ENCODE assay signal across 7 mouse cellular contexts in genomic region chr4:48472052-48472791, GRCm38 (mm10). TPM values are rescaled to one million over a fixed set of nuclear protein-coding genes. Genes with fewer than 3 reads are reported as not detected.
A peak's percentile ranks its signal among the peaks of the same experiment; 100 is the strongest.
DNase-seq lines count a peak whose midpoint lies in the region; ATAC-seq and TF ChIP-seq lines count a peak whose summit lies in the region.

No protein-coding gene starts in this region.

- H3K4me2 ChIP-seq in embryonic facial prominence, embryonic 13.5 days, result peak overlapping the region; percentile 72
- H3K4me2 ChIP-seq in intestine, embryonic 16.5 days (ENCODE audit: low read depth, low read length), result peak overlapping the region; percentile 66
- peak overlapping the region; percentile 91 for H3K4me2 ChIP-seq in midbrain, embryonic 11.5 days

- peak overlapping the region; percentile 85 for H3K4me3 ChIP-seq in spleen, adult 2 months (ENCODE audit: extremely low read depth, insufficient read depth, insufficient read length)
- H3K4me3 ChIP-seq in embryonic facial prominence, embryonic 13.5 days, result peak overlapping the region; percentile 99
- peak overlapping the region; percentile 97 for H3K4me3 ChIP-seq in intestine, embryonic 16.5 days (ENCODE audit: low read length)
- peak overlapping the region; percentile 79 for H3K4me3 ChIP-seq in midbrain, embryonic 11.5 days (ENCODE audit: low read depth, low read length)

- no peak for DNase-seq in spleen, adult 2 months (ENCODE audit: low read depth in 1 of 2, low spot score in 2 of 2)
- DNase-seq in spleen, postnatal 4 days (ENCODE audit: low spot score in 2 of 2), result no peak
- DNase-seq in midbrain, embryonic 11.5 days (ENCODE audit: low spot score, missing footprints), result peak; percentile 89
- DNase-seq in thymus, postnatal 36 days, result no peak

- H3K4me1 ChIP-seq in spleen, adult 2 months (ENCODE audit: control insufficient read depth, insufficient read depth, insufficient read length), result peaks cover 2% of the 10 kb centered on the region; the same call in 1 of the 2 replicates
- peaks cover 16% of the 10 kb centered on the region for H3K4me1 ChIP-seq in embryonic facial prominence, embryonic 13.5 days
- peaks cover 11% of the 10 kb centered on the region for H3K4me1 ChIP-seq in intestine, embryonic 16.5 days (ENCODE audit: control insufficient read depth, insufficient read depth, low read length)
- peaks cover 14% of the 10 kb centered on the region for H3K4me1 ChIP-seq in midbrain, embryonic 11.5 days (ENCODE audit: control insufficient read depth, insufficient read depth, low read length)

- no peaks in the 10 kb centered on the region for H3K9me3 ChIP-seq in embryonic facial prominence, embryonic 13.5 days
- no peaks in the 10 kb centered on the region for H3K9me3 ChIP-seq in intestine, embryonic 16.5 days (ENCODE audit: control insufficient read depth, low read length)
- no peaks in the 10 kb centered on the region for H3K9me3 ChIP-seq in midbrain, embryonic 11.5 days (ENCODE audit: control insufficient read depth, low read length)

- peak overlapping the region; percentile 79; the same call in 1 of the 2 replicates for H3K27ac ChIP-seq in spleen, adult 2 months (ENCODE audit: insufficient read depth, low read length)
- peak overlapping the region; percentile 89; the same call in 1 of the 2 replicates for H3K27ac ChIP-seq in embryonic facial prominence, embryonic 13.5 days
- peak overlapping the region; percentile 86 for H3K27ac ChIP-seq in intestine, embryonic 16.5 days (ENCODE audit: low read length)
- H3K27ac ChIP-seq in midbrain, embryonic 11.5 days (ENCODE audit: low read depth, low read length), result no peak overlapping the region

- no peak for TF ChIP-seq POLR2A in spleen, adult 2 months (IDR thresholded peaks at IDR 0.05; ENCODE audit: low read depth, low read length)

- no peak for ATAC-seq in embryonic facial prominence, embryonic 13.5 days (ENCODE audit: insufficient number of reproducible peaks, insufficient read depth, low FRiP score, low TSS enrichment, low read depth)
- ATAC-seq in intestine, embryonic 16.5 days, result 0 out of 2 replicates have a peak, but pooled peaks have one; percentile 17
- ATAC-seq in midbrain, embryonic 11.5 days (ENCODE audit: low FRiP score), result no peak
- no peak for ATAC-seq in inflammation-experienced regulatory T-cells, adult 6 months

- peak overlapping the region; percentile 96 for H3K9ac ChIP-seq in embryonic facial prominence, embryonic 13.5 days
- H3K9ac ChIP-seq in intestine, embryonic 16.5 days (ENCODE audit: low read depth, low read length), result peak overlapping the region; percentile 99
- H3K9ac ChIP-seq in midbrain, embryonic 11.5 days (ENCODE audit: low read length), result peak overlapping the region; percentile 82

- TF ChIP-seq CTCF in spleen, adult 2 months (IDR thresholded peaks at IDR 0.05; ENCODE audit: extremely low read depth, insufficient read depth, insufficient read length, insufficient replicate concordance), result no peak

- no peaks in the 10 kb centered on the region for H3K27me3 ChIP-seq in spleen, adult 2 months (ENCODE audit: control insufficient read depth, insufficient read depth, low read length)
- H3K27me3 ChIP-seq in embryonic facial prominence, embryonic 13.5 days, result no peaks in the 10 kb centered on the region
- H3K27me3 ChIP-seq in intestine, embryonic 16.5 days (replicated peaks; ENCODE audit: control insufficient read depth, insufficient read depth, low read length), result no peaks in the 10 kb centered on the region
- H3K27me3 ChIP-seq in midbrain, embryonic 11.5 days (ENCODE audit: control insufficient read depth, insufficient read depth, low read length), result no peaks in the 10 kb centered on the region

- WGBS in spleen, adult 2 months, result 9% methylated on average over 12 of the region's 12 CpGs
- 15% methylated on average over 12 of the region's 12 CpGs for WGBS in embryonic facial prominence, embryonic 13.5 days
- 8% methylated on average over 12 of the region's 12 CpGs for WGBS in intestine, embryonic 16.5 days
- 20% methylated on average over 12 of the region's 12 CpGs for WGBS in midbrain, embryonic 11.5 days

- peaks cover 10% of the 10 kb centered on the region for H3K36me3 ChIP-seq in spleen, adult 2 months (ENCODE audit: control insufficient read depth, insufficient read depth, low read length)
- H3K36me3 ChIP-seq in embryonic facial prominence, embryonic 13.5 days, result peaks cover 13% of the 10 kb centered on the region
- H3K36me3 ChIP-seq in intestine, embryonic 16.5 days (ENCODE audit: control insufficient read depth, insufficient read depth, low read length), result peaks cover 5% of the 10 kb centered on the region; the same call in 1 of the 2 replicates
- peaks cover 4% of the 10 kb centered on the region; the same call in 1 of the 2 replicates for H3K36me3 ChIP-seq in midbrain, embryonic 11.5 days (ENCODE audit: control insufficient read depth, insufficient read depth, low read length)

RNA-seq across cellular contexts. Expression of gene Tex10, which starts 1.0 kb away (rescaled TPM):
- 6.8 and 9.2 TPM in 2 replicates for polyA plus RNA-seq in spleen, adult 2 months (2012; rRNA removed)
- 60.8 and 62.7 TPM in 2 replicates for polyA plus RNA-seq in embryonic facial prominence, embryonic 13.5 days (2015; fragmentation: Nextera tagmentation; extraction: Ambion mirVana)
- polyA plus RNA-seq in intestine, embryonic 16.5 days (2015; fragmentation: Nextera tagmentation; extraction: Ambion mirVana), result 42.3 and 45.0 TPM in 2 replicates
- 73.5 and 80.6 TPM in 2 replicates for polyA plus RNA-seq in midbrain, embryonic 11.5 days (2014; fragmentation: Nextera tagmentation; extraction: Ambion mirVana)
- 10 to 100 TPM; 57.6 to 68.0 (median 64.3) TPM for polyA plus RNA-seq in inflammation-experienced regulatory T-cells, adult 6 months (2017; shearing (Covaris generic))
